Mouse (Mus musculus): ENCODE data around the gene Tdrkh.

The Tdrkh gene

GRCm38 (mm10) chr3:94413031-94413679 is at the start of gene Tdrkh:
TSS of gene Tdrkh (plus strand) at chr3:94413273.
- DNase-seq (ENCODE audit: low read depth, low spot score), result peak; percentile 41

- DNase-seq (ENCODE audit: low read depth, low spot score), result no peak
Observed at GRCm38 (mm10) chr3:94363291-94364153, 49.6 kb upstream of the Tdrkh start.

GRCm38 (mm10) chr3:94364154-94364526 is 48.9 kb upstream of the Tdrkh start:
- DNase-seq (ENCODE audit: low read depth, low spot score), result no peak

- DNase-seq (ENCODE audit: low read depth, low spot score), result peak; percentile 42
Observed at GRCm38 (mm10) chr3:94366761-94367160, 46.3 kb upstream of the Tdrkh start.

- DNase-seq (ENCODE audit: low read depth, low spot score), result no peak
Observed at GRCm38 (mm10) chr3:94367511-94367910, 45.6 kb upstream of the Tdrkh start.

DNA sequence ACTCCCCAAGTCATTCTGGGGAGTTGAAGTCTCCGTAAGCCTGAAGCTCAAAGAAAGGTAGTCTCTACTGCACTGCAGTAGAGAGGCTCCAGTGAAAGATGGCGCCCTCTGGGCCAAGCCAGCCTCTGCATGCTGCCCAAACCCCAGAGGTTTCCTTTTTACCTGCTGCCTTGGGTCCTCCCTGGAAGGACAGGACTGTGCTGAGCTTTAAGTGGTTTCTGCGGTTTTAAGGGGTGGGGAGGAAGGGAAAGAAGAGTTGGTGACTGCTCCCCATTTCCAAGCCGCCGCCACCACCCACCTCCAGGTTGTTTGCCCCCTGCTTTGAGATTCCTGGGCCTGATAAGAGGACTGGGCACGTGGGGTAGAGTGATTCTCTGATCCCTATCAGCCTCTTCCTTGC is 44.4 kb upstream of the Tdrkh start:
- no peak for DNase-seq (ENCODE audit: low read depth, low spot score)

DNA sequence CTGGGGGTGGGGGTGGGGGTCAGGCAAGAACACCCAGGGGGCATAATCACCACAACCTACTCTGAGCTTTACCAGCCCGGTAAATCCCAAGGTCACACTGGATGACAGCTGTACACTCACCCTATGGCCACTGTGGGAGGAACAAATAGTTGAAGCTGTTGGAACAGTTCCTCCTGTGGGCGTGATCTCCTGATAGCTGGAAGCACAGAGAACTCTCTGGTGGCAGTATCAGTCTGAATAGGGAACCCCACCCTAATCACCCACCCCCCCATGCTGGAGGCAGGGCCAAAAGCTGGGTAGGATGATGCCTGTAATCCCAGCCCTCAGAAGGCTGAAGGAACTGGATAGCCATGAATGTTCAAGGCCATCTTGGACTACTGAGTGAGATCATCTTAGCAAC is 43.4 kb upstream of the Tdrkh start:
- no peak for DNase-seq (ENCODE audit: low read depth, low spot score)

GRCm38 (mm10) chr3:94371637-94372036 is 41.4 kb upstream of the Tdrkh start:
- DNase-seq (ENCODE audit: low read depth, low spot score), result no peak

GRCm38 (mm10) chr3:94372038-94372437 is 41.0 kb upstream of the Tdrkh start:
- no peak for DNase-seq (ENCODE audit: low read depth, low spot score)

DNA sequence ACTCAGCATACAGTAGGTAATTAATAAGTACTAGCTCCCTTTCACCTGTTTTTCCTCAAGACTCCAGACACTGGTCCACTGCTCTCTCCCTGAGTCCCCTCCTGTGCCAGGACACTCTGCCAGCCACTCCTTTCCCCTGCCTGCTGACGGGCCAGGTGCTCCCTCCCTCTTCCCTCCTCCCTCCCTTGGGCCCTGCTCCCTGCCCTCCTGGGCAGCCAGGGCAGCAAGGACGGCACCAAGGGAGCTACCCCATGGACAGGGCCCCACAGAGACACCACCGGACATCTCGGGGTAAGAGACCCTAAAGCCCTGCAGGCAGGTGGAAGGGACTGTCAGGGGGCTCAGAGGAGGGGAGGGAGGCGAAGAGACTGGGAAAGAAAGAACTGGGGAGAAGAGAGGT is 40.4 kb upstream of the Tdrkh start, which contains the start of gene Rorc:
Rorc (plus strand) TSS at position 154 of the 400 bp plus-strand sequence.
- DNase-seq (ENCODE audit: low read depth, low spot score), result no peak

DNA sequence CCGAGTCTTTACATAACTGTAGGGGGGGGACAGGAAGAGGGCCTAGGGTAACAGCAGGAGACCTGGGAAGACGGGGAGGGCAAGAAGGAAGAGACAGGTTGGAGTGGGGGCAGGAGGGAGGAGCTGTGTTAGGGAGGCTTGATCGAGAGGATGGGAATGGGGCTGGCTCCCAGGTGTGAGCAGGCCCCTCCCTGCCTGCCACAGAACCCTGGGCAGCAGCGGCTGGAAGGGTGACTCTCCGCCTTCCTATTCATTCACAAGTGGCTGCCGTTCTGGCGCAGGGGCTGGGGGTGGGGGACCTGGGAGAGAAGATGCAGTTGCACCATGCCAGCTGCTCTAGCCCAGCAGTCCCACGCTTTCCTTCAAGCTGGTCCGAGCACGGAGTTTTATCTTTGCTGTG is 40.0 kb upstream of the Tdrkh start:
- DNase-seq (ENCODE audit: low read depth, low spot score), result no peak

DNA sequence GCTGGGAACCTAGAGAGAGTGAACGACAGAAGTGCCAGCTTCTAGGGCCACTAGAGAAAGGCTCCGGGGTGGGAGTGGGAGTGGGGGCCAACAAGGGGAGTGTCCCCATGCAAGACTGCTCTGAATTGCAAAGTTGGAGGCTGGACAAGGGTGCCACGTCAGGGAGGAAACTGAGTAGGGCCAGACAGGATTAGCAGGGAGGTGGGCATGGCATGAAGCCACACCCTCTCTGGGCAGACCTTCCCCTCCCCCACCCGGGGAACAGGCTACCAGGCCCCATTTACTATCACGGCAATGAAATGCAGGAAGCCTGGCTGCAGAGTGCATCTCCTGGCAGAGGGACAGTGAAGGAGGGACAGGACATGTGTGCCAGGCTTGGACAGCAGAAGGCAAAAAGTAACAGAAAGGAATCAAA is 39.5 kb upstream of the Tdrkh start:
- DNase-seq (ENCODE audit: low read depth, low spot score), result no peak

- DNase-seq (ENCODE audit: low read depth, low spot score), result no peak
Observed at GRCm38 (mm10) chr3:94374636-94375035, 38.4 kb upstream of the Tdrkh start.

- DNase-seq (ENCODE audit: low read depth, low spot score), result no peak
Observed at GRCm38 (mm10) chr3:94375146-94375545, 37.9 kb upstream of the Tdrkh start.

DNA sequence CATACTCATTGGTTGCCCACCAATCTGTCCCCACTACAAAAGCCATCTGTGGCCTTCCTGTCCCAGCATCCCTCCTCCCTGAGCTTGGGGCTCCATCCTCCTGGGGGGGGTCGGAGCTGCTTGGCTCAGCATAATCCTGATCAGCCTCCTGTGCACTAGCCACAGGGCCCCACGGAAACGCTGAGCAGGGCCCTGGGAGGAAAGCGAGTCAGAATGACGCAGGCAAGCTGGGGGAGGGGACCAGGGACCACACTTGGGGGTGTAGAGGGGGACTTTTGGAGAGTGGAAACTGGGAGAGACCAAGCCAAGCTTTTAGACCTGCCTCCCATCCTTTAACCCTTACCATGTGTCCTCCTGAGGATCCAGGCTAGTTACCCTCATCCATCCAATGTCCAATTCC is 37.2 kb upstream of the Tdrkh start:
- DNase-seq (ENCODE audit: low read depth, low spot score), result no peak

DNA sequence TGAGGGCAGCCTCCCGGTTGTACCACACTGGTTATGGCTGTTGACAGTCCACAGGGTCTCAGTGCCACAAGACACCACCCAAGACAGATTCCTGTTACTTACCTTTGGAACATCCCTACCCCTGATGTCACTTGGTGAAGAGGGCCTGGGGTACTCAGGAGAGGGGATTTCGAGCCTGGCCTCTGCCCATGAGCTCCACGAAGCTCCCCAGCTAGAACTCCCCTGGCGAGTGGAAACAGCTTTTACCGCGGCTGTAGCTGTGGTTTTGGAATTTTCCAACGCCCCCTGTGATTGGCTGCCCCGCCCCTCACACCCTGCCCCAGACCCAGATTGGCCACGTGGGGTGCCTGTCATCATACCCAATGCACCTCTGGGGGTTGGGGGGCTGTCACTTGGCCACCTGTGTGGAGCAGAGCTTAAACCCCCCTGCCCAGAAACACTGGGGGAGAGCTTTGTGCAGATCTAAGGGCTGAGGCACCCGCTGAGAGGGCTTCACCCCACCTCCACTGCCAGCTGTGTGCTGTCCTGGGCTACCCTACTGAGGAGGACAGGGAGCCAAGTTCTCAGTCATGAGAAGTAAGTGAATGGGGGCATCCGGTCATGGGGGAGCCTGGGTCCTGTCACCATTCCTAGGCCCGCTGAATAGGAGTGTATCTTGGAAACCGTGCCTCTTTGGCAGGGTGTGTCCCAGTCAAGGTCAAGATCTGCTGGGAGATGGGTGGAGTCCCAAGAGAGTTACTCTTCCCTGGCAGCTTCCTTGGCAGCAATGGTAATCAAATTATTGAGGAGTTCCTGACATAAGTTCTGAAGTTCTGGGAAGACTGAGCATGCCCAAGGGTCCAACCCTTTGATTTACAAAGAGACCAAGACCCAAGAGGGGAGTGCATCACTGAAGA is 35.8 kb upstream of the Tdrkh start:
- DNase-seq (ENCODE audit: low read depth, low spot score), result no peak

GRCm38 (mm10) chr3:94379831-94380510 is 33.1 kb upstream of the Tdrkh start:
- DNase-seq (ENCODE audit: low read depth, low spot score), result no peak

GRCm38 (mm10) chr3:94382308-94382707 is 30.8 kb upstream of the Tdrkh start:
- no peak for DNase-seq (ENCODE audit: low read depth, low spot score)

- DNase-seq (ENCODE audit: low read depth, low spot score), result no peak
Observed at GRCm38 (mm10) chr3:94383476-94383875, 29.6 kb upstream of the Tdrkh start.

DNA sequence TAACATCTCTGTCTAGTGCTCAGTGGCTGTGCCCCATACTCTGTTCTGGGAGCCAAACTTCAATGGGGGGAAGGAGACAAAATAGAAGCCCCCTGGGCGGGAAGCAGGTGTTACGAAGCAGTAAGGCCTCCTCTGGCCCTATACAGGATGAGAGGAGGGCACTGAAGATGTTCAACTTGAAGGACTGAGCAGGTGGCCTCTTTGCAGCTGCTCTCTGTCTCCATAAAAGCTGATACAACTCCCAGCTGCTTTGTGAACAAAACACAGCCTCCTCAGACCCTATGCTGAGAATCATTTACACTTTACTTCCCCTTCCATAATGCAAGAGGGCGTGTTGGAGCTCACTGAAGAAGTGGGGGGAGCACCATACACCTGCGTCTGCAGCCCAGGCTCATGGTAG is 26.4 kb upstream of the Tdrkh start:
- DNase-seq (ENCODE audit: low read depth, low spot score), result no peak

GRCm38 (mm10) chr3:94387391-94387790 is 25.7 kb upstream of the Tdrkh start:
- no peak for DNase-seq (ENCODE audit: low read depth, low spot score)

All from c-Kit-negative CD71-positive TER-119-positive erythroid progenitor cells, embryonic 14.5 days (primary cell).